Comparison of ENCODE assay signal across 16 mouse cellular contexts in genomic region chr5:32127927-32128326, GRCm38 (mm10). TPM values are rescaled to one million over a fixed set of nuclear protein-coding genes. Genes with fewer than 3 reads are reported as not detected.
DNase-seq lines count a peak whose midpoint lies in the region.
"Had no signal": no experiment of that assay in that cellular context is flagged by ENCODE, and none has a peak within 500 bp of the region (broad histone marks: within the 10 kb centered on the region; RNA-seq: fewer than 3 reads in every experiment).

No protein-coding gene starts in this region.

- peak; percentile 75 to 80 for DNase-seq in cerebellum, postnatal 14 days
- no peak for DNase-seq in cerebellum, adult 9-10 months
- peak; percentile 50 for DNase-seq in gastrocnemius, adult 18-20 months (ENCODE audit: low spot score)
- no peak for DNase-seq in gastrocnemius, postnatal 4 days (ENCODE audit: low spot score in 2 of 2)
- peak; percentile 36 to 38 for DNase-seq in heart, postnatal 10 days
- no peak for DNase-seq in heart, postnatal 36 days
- DNase-seq in adipocyte (ENCODE audit: low spot score), result peak; percentile 64
- DNase-seq: adrenal gland, adult 2 months; adrenal gland, postnatal 14 days; B cell, adult 2 months; cerebellum, adult 11 months; cerebellum, adult 8-10 months; gastrocnemius, postnatal 25 days; heart, adult 2 months; kidney, adult 11 months; kidney, adult 8-10 months had no signal

- intact Hi-C loops in heart, postnatal 10 days (cut with DNase I), result no loop called here
- intact Hi-C loops in heart, postnatal 36 days (cut with DNase I), result no loop called here

RNA-seq across cellular contexts. Expression of gene Fosl2, which starts 7.7 kb away (rescaled TPM):
- total RNA-seq in gastrocnemius, adult 18-20 months (2021), result 10 to 100 TPM; 15.9 to 16.3 TPM
- total RNA-seq in gastrocnemius, postnatal 4 days (2021), result 10 to 100 TPM; 23.2 to 33.3 TPM
- 10 to 100 TPM; 21.4 to 22.5 TPM for total RNA-seq in heart, postnatal 10 days (2021)
- total RNA-seq in heart, postnatal 36 days (2021), result 10 to 100 TPM; 28.4 to 35.1 TPM

Comparison
In these comparisons a context has a peak if more than half of its experiments do, and no peak if none do; other contexts are left out.
1. DNase-seq: peak in cerebellum, postnatal 14 days (2 of 2), gastrocnemius, adult 18-20 months (single experiment), heart, postnatal 10 days (2 of 2) and adipocyte (single experiment); none in cerebellum, adult 9-10 months (single experiment), gastrocnemius, postnatal 4 days (0 of 2) and heart, postnatal 36 days (0 of 2).